Mouse (Mus musculus): ENCODE data around the gene Coro6. TPM values are rescaled to one million over a fixed set of nuclear protein-coding genes. Genes with fewer than 3 reads are reported as not detected.

Coro6 gene
- polyA plus RNA-seq, 1 experiment, result 50.6 TPM

DNA sequence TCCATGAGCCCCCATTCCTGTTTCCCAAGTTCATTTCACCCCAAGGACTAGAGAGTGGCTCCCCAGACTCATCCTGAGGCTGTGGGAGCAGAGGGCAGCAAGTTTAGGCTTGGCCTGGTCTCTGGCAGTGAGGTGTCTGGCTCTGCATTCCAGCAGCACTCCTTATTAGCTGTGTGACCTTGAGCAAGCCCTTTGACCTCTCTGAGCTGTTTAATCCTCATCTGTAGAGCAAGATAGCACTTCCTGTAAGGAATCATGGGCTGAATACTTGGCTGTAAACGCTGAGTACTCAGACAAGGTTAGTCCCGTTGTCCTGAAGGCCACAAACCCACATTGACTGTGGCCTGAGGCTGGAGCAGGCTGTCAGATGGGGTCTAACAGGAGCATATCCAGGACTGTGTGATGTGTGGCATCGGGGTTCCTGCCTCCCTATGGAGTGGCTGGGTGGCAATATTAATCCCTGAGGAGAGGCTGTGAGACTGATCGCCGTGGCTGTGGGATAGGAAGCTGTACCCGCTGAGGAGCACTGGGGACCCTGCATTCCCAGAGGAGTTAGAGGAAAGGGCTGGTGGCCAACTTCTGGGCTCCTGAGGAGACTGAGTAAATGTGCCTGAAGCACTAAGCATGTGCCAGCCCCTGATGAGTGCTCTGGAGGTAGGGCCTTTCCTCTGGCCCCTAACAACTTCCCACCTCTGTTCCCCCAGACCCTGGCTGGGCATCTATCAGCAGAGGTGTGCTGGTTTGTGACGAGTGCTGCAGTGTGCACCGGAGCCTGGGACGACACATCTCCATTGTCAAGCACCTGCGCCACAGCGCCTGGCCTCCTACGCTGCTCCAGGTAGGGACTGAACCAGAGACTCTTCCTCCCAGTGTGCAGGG lies 36.3 kb downstream of the Coro6 start:
- Histone ChIP-seq H3ac (ENCODE audit: control insufficient read depth, insufficient read length) (no peak overlapping the region), H3K4me2 (ENCODE audit: low read depth) (no peak overlapping the region), H3K27me3 (ENCODE audit: control insufficient read depth, insufficient read depth, insufficient read length) (no peaks in the 10 kb centered on the region), H3K79me2 (ENCODE audit: control insufficient read depth, insufficient read depth) (peaks cover 55% of the 10 kb centered on the region), H3K4me3 (no peak overlapping the region), H3K36me3 (ENCODE audit: control insufficient read depth, insufficient read depth) (peaks cover 7% of the 10 kb centered on the region)
- no peak for TF ChIP-seq POLR2AphosphoS2 (IDR thresholded peaks at IDR 0.05; ENCODE audit: insufficient read length, low read depth)

DNA sequence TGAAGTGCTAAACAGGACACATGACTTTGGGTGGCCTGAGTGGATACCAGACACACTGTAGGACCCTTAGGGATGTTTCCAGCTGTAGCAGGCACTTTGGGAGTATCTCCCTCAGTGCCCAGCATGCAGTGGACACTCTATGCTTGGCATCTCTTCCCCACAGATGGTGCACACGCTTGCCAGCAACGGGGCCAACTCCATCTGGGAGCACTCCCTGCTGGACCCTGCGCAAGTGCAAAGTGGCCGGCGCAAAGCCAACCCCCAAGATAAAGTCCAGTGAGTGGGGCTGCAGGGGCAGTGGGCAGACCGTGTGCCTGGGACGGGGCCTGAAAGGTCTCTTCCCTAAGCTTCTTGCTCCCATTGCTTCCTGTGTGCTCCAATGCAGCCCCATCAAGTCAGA lies 37.1 kb downstream of the Coro6 start:
- Histone ChIP-seq H3K27me3 (ENCODE audit: control insufficient read depth, insufficient read depth, insufficient read length) (no peaks in the 10 kb centered on the region), H3ac (ENCODE audit: control insufficient read depth, insufficient read length) (no peak overlapping the region), H3K79me2 (ENCODE audit: control insufficient read depth, insufficient read depth) (peaks cover 48% of the 10 kb centered on the region), H3K4me2 (ENCODE audit: low read depth) (no peak overlapping the region), H3K4me3 (no peak overlapping the region), H3K36me3 (ENCODE audit: control insufficient read depth, insufficient read depth) (peaks cover 7% of the 10 kb centered on the region)
- no peak for TF ChIP-seq POLR2AphosphoS2 (IDR thresholded peaks at IDR 0.05; ENCODE audit: insufficient read length, low read depth)
- no peak for TF ChIP-seq MAX (IDR thresholded peaks at IDR 0.05; ENCODE audit: low read depth)
- TF ChIP-seq TCF3 (IDR thresholded peaks at IDR 0.05; ENCODE audit: insufficient read length, low read depth), result no peak
- no peak for TF ChIP-seq REST (IDR thresholded peaks at IDR 0.05; ENCODE audit: insufficient read depth, insufficient read length)
- no peak for TF ChIP-seq MYOG (IDR thresholded peaks at IDR 0.05; ENCODE audit: control insufficient read depth in 1 of 3, insufficient read depth in 1 of 3, insufficient read length in 2 of 3, low read depth in 2 of 3)
- no peak for TF ChIP-seq CEBPB (IDR thresholded peaks at IDR 0.05; ENCODE audit: insufficient read depth, poor library complexity, severe bottlenecking)
- no peak for TF ChIP-seq USF1 (IDR thresholded peaks at IDR 0.05; ENCODE audit: low read depth)
- TF ChIP-seq E2F4 (IDR thresholded peaks at IDR 0.05; ENCODE audit: insufficient read depth), result no peak
- TF ChIP-seq POLR2A (IDR thresholded peaks at IDR 0.05; ENCODE audit: insufficient read length, low read depth), result no peak
- TF ChIP-seq TCF12 (IDR thresholded peaks at IDR 0.05; ENCODE audit: insufficient read depth, poor library complexity, severe bottlenecking), result no peak
- no peak for TF ChIP-seq SRF (IDR thresholded peaks at IDR 0.05; ENCODE audit: control insufficient read depth, insufficient read length, low read depth)
- TF ChIP-seq MYOD1 (IDR thresholded peaks at IDR 0.05; ENCODE audit: control insufficient read depth in 1 of 3, insufficient read length in 2 of 3, low read depth in 2 of 3), result no peak

DNA sequence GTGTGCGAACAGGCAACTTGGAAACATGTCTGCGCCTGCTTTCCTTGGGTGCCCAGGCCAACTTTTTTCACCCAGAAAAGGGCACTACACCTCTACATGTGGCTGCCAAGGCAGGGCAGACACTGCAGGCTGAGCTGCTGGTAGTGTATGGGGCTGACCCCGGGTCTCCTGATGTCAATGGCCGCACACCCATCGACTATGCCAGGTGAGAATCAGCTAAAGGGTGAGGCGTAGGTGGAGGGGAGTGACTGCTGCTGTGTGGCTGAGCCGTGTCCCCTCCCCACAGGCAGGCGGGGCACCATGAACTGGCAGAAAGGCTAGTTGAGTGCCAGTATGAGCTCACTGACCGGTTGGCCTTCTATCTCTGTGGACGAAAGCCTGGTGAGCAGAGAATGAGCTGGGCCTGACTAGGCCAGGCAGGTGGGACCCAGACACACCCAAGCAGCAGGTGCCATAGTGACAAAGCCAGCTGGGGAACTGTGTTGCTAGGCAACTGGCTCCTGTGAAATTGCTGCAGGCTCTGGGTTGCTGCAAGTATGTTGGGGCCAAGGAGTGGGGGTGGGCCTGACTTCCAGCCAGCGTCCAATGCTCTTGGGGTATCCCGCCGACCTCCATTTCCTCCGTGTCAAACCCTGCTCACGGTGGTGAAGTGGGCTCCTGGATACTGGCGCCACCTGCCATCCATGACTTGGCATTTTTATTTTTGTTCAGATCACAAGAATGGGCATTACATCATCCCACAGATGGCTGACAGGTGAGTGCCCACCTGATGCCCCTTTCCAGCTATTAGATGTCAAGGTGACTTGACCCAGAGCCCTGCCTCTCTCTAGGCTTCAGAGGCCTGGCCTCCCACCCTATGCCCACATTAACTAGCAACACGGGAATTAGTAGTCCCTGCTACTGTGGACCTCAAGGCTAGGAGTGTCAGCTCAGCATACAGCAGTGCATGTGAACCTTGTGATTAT lies 38.4 kb downstream of the Coro6 start:
- TF ChIP-seq MAX (IDR thresholded peaks at IDR 0.05; ENCODE audit: low read depth) (no peak), SRF (IDR thresholded peaks at IDR 0.05; ENCODE audit: control insufficient read depth, insufficient read length, low read depth) (no peak), E2F4 (IDR thresholded peaks at IDR 0.05; ENCODE audit: insufficient read depth) (no peak), MYOD1 (IDR thresholded peaks at IDR 0.05; ENCODE audit: control insufficient read depth in 1 of 3, insufficient read length in 2 of 3, low read depth in 2 of 3) (peak in 2 of 3 experiments; percentile 53 to 77), POLR2AphosphoS2 (IDR thresholded peaks at IDR 0.05; ENCODE audit: insufficient read length, low read depth) (no peak), MYOG (IDR thresholded peaks at IDR 0.05; ENCODE audit: control insufficient read depth in 1 of 3, insufficient read depth in 1 of 3, insufficient read length in 2 of 3, low read depth in 2 of 3) (peak in 1 of 3 experiments; percentile 71), TCF3 (IDR thresholded peaks at IDR 0.05; ENCODE audit: insufficient read length, low read depth) (no peak)
- H3K36me3 ChIP-seq (ENCODE audit: control insufficient read depth, insufficient read depth), result peaks cover 11% of the 10 kb centered on the region
- H3ac ChIP-seq (ENCODE audit: control insufficient read depth, insufficient read length), result no peak overlapping the region
- H3K4me2 ChIP-seq (ENCODE audit: low read depth), result no peak overlapping the region
- peaks cover 35% of the 10 kb centered on the region for H3K79me2 ChIP-seq (ENCODE audit: control insufficient read depth, insufficient read depth)
- H3K27me3 ChIP-seq (ENCODE audit: control insufficient read depth, insufficient read depth, insufficient read length), result no peaks in the 10 kb centered on the region
- H3K4me3 ChIP-seq, result no peak overlapping the region

DNA sequence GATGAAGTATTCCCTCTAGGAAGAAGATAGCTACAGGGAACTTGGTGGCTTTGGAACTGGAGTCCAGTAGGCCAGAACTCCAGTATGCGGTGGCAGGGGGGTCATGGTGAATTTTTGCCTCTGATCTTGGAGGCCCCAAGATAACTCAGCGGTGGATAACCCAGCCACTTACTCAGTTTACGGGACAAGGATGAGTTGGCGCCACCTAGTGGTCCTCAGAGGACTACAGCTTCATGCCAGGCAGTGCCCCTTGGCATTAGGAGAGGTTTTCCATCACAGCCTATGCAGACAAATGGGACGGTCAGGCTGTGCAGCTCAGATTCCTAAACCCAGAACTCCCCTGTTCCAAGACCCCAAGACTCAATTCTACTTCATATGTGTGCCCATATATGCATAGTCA lies 39.2 kb downstream of the Coro6 start:
- peaks cover 16% of the 10 kb centered on the region for H3K36me3 ChIP-seq (ENCODE audit: control insufficient read depth, insufficient read depth)
- H3K27me3 ChIP-seq (ENCODE audit: control insufficient read depth, insufficient read depth, insufficient read length), result no peaks in the 10 kb centered on the region
- peaks cover 27% of the 10 kb centered on the region for H3K79me2 ChIP-seq (ENCODE audit: control insufficient read depth, insufficient read depth)

DNA sequence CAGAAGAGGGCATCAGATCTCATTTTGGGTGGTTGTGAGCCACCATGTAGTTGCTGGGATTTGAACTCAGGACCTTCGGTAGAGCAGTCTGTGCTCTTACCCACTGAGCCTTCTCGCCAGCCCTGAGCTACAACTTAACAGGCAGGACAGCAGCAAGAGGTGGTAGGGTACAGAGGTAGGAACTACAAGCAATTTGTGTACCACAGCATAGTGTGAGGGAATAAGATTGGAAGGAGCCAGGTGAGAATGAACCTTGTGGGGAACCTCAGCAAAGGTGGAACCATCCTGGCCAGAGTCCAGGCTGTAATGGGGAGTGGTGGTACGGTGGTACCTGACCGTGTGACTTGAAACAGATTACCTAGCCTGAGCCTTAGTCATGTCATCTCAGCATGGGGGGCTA lies 39.8 kb downstream of the Coro6 start:
- no peaks in the 10 kb centered on the region for H3K27me3 ChIP-seq (ENCODE audit: control insufficient read depth, insufficient read depth, insufficient read length)
- H3K36me3 ChIP-seq (ENCODE audit: control insufficient read depth, insufficient read depth), result peaks cover 20% of the 10 kb centered on the region
- no peak overlapping the region for H3K4me3 ChIP-seq
- peaks cover 22% of the 10 kb centered on the region for H3K79me2 ChIP-seq (ENCODE audit: control insufficient read depth, insufficient read depth)
- H3K4me2 ChIP-seq (ENCODE audit: low read depth), result no peak overlapping the region
- H3ac ChIP-seq (ENCODE audit: control insufficient read depth, insufficient read length), result no peak overlapping the region
- TF ChIP-seq SRF (IDR thresholded peaks at IDR 0.05; ENCODE audit: control insufficient read depth, insufficient read length, low read depth) (no peak), MYOD1 (IDR thresholded peaks at IDR 0.05; ENCODE audit: control insufficient read depth in 1 of 3, insufficient read length in 2 of 3, low read depth in 2 of 3) (no peak), TCF3 (IDR thresholded peaks at IDR 0.05; ENCODE audit: insufficient read length, low read depth) (no peak), CEBPB (IDR thresholded peaks at IDR 0.05; ENCODE audit: insufficient read depth, poor library complexity, severe bottlenecking) (no peak)

More for the DNA sequence above, 39.2 kb downstream of the Coro6 start:
- no peak for TF ChIP-seq MYOD1 (IDR thresholded peaks at IDR 0.05; ENCODE audit: control insufficient read depth in 1 of 3, insufficient read length in 2 of 3, low read depth in 2 of 3)
- TF ChIP-seq SRF (IDR thresholded peaks at IDR 0.05; ENCODE audit: control insufficient read depth, insufficient read length, low read depth), result peak; percentile 16
- TF ChIP-seq TCF12 (IDR thresholded peaks at IDR 0.05; ENCODE audit: insufficient read depth, poor library complexity, severe bottlenecking), result no peak
- no peak for TF ChIP-seq POLR2AphosphoS2 (IDR thresholded peaks at IDR 0.05; ENCODE audit: insufficient read length, low read depth)
- TF ChIP-seq TCF3 (IDR thresholded peaks at IDR 0.05; ENCODE audit: insufficient read length, low read depth), result no peak
- H3K4me3 ChIP-seq, result no peak overlapping the region
- no peak overlapping the region for H3ac ChIP-seq (ENCODE audit: control insufficient read depth, insufficient read length)
- H3K4me2 ChIP-seq (ENCODE audit: low read depth), result no peak overlapping the region
